Mouse (Mus musculus): ENCODE measurements around the gene Alg12. TPM values are rescaled to one million over a fixed set of nuclear protein-coding genes. Genes with fewer than 3 reads are reported as not detected.

Gene Alg12
- polyA plus RNA-seq, 1 experiment from 2014 or later, result 12.2 TPM

Other genes with a start within 250 kb of the Alg12 start
- gene Zdhhc25, start 219.0 kb downstream of the Alg12 start, polyA plus RNA-seq (2016; fragmentation: Nextera tagmentation; extraction: Ambion mirVana), result not detected in 2 replicates
- 23.9 and 24.4 TPM in 2 replicates for gene Brd1, start 85.1 kb downstream of the Alg12 start, polyA plus RNA-seq (2016; fragmentation: Nextera tagmentation; extraction: Ambion mirVana)
- gene Zbed4, start 67.7 kb downstream of the Alg12 start, polyA plus RNA-seq (2016; fragmentation: Nextera tagmentation; extraction: Ambion mirVana), result 24.1 and 24.5 TPM in 2 replicates
- 71.9 and 75.7 TPM in 2 replicates for gene Creld2, start 328 bp upstream of the Alg12 start, polyA plus RNA-seq (2016; fragmentation: Nextera tagmentation; extraction: Ambion mirVana)
- gene Pim3, start 42.9 kb upstream of the Alg12 start, polyA plus RNA-seq (2016; fragmentation: Nextera tagmentation; extraction: Ambion mirVana), result 50.6 and 56.9 TPM in 2 replicates
- gene Ttll8, start 135.1 kb upstream of the Alg12 start, polyA plus RNA-seq (2016; fragmentation: Nextera tagmentation; extraction: Ambion mirVana), result not detected in 2 replicates
- gene Mlc1, start 159.7 kb upstream of the Alg12 start, polyA plus RNA-seq (2016; fragmentation: Nextera tagmentation; extraction: Ambion mirVana), result 0.59 and 1.1 TPM in 2 replicates
- gene Mov10l1, start 163.6 kb upstream of the Alg12 start, polyA plus RNA-seq (2016; fragmentation: Nextera tagmentation; extraction: Ambion mirVana), result 0.38 TPM in 1 of 2 replicates, not detected in the other
- 0.45 and 0.46 TPM in 2 replicates for gene Panx2, start 240.4 kb upstream of the Alg12 start, polyA plus RNA-seq (2016; fragmentation: Nextera tagmentation; extraction: Ambion mirVana)